Mouse (Mus musculus): ENCODE measurements around the gene Kcns3.

DNA sequence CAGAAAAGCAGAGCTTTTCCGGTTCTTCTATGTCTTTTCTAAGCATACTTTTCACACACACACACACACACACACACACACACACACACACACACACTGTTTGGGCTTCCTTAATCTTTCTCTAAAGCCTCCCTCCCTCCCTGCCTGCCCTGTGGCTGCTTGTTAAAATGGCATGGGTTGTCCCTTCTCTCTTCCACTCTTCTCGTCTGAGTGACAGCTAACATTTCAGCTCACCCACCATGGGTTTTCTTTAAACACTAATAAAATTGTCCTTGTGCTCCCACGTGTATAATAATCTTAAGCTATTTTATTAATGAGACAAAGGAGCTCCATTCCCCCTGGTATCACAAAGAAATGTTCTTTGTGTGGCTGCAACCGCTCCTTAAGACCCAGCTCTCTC is 47.2 kb upstream of the Kcns3 start:
- TF ChIP-seq POLR2A (IDR thresholded peaks at IDR 0.05; ENCODE audit: insufficient read depth, low read depth, low read length) (no peak), CTCF (IDR thresholded peaks at IDR 0.05; ENCODE audit: insufficient read depth, low read depth, low read length) (no peak)
